Mouse (Mus musculus): ENCODE results near the gene Dph1. TPM values are rescaled to one million over a fixed set of nuclear protein-coding genes. Genes with fewer than 3 reads are reported as not detected.

Dph1 gene
- total and polyA plus RNA-seq, 2 experiments from 2014 or later: 20.2 to 72.1 TPM

DNA sequence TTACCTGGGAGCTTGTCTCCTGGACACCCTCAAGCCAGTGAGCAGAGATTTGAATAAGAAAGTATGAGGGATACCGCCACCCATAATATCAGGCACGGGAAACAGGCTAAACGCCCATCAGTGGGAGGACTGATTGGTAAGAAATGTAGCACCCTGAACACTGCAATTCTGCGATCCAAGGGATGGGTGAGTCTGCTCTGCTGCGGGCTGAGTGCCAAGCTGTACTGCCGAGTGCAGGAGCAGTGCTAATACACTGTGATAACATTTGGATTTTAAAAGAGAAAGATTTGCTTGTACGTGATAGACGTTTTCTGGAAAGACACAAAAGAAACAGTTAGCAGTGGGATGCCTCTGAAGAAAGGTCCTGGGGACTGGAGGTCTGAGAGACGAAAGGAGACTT is 29.1 kb upstream of the Dph1 start:
- 19% methylated on average over 9 of the region's 9 CpGs for WGBS
- no peaks in the 10 kb centered on the region for H3K27me3 ChIP-seq (ENCODE audit: control insufficient read depth, insufficient read depth, low read length)
- no peak overlapping the region for H3K4me3 ChIP-seq (ENCODE audit: low read depth, low read length)
- no peak overlapping the region for H3K27ac ChIP-seq (ENCODE audit: low read depth)
- no peak overlapping the region for H3K9ac ChIP-seq (replicated peaks; ENCODE audit: low read depth, low read length)
- ATAC-seq (ENCODE audit: insufficient read depth, low read depth) (no peak), DNase-seq (ENCODE audit: low spot score) (no peak)
- no peak overlapping the region for H3K4me2 ChIP-seq (ENCODE audit: low read depth, low read length)
- H3K4me1 ChIP-seq (ENCODE audit: control insufficient read depth, insufficient read depth): 0 out of 2 replicates have a peak, but pooled peaks cover 5% of the 10 kb centered on the region
- no peak for TF ChIP-seq CTCF (IDR thresholded peaks at IDR 0.05; ENCODE audit: low read depth)
- no peak for TF ChIP-seq EP300 (IDR thresholded peaks at IDR 0.05; ENCODE audit: low read depth)
- no peaks in the 10 kb centered on the region for H3K9me3 ChIP-seq (replicated peaks; ENCODE audit: control insufficient read depth, low read length)
- no peaks in the 10 kb centered on the region for H3K36me3 ChIP-seq (replicated peaks; ENCODE audit: control insufficient read depth, insufficient read depth, low read length)

- H3K9me3 ChIP-seq (replicated peaks; ENCODE audit: control insufficient read depth, low read length): no peaks in the 10 kb centered on the region
- DNase-seq (ENCODE audit: low spot score): no peak
- H3K27me3 ChIP-seq (ENCODE audit: control insufficient read depth, insufficient read depth, low read length): no peaks in the 10 kb centered on the region
- ATAC-seq (ENCODE audit: insufficient read depth, low read depth): no peak
- H3K4me1 ChIP-seq (ENCODE audit: control insufficient read depth, insufficient read depth): peaks cover 24% of the 10 kb centered on the region
- TF ChIP-seq EP300 (IDR thresholded peaks at IDR 0.05; ENCODE audit: low read depth) (no peak), CTCF (IDR thresholded peaks at IDR 0.05; ENCODE audit: low read depth) (no peak)
- 35% methylated on average over 13 of the region's 13 CpGs for WGBS
- peak overlapping the region; percentile 61 for H3K4me2 ChIP-seq (ENCODE audit: low read depth, low read length)
- peak overlapping the region; percentile 32 for H3K4me3 ChIP-seq (ENCODE audit: low read depth, low read length)
- peak overlapping the region; percentile 85 for H3K27ac ChIP-seq (ENCODE audit: low read depth)
- H3K36me3 ChIP-seq (replicated peaks; ENCODE audit: control insufficient read depth, insufficient read depth, low read length): no peaks in the 10 kb centered on the region
- peak overlapping the region; percentile 51 for H3K9ac ChIP-seq (replicated peaks; ENCODE audit: low read depth, low read length)
These were observed 23.3 kb upstream of the Dph1 start for GRCm38 (mm10) chr11:75214081-75214950.

- TF ChIP-seq EP300 (IDR thresholded peaks at IDR 0.05; ENCODE audit: low read depth) (no peak), CTCF (IDR thresholded peaks at IDR 0.05; ENCODE audit: low read depth) (no peak)
- Histone ChIP-seq H3K27me3 (ENCODE audit: control insufficient read depth, insufficient read depth, low read length) (no peaks in the 10 kb centered on the region), H3K4me1 (ENCODE audit: control insufficient read depth, insufficient read depth) (peaks cover 27% of the 10 kb centered on the region), H3K4me3 (ENCODE audit: low read depth, low read length) (peak overlapping the region; percentile 32), H3K9ac (replicated peaks; ENCODE audit: low read depth, low read length) (peak overlapping the region; percentile 51), H3K4me2 (ENCODE audit: low read depth, low read length) (peak overlapping the region; percentile 61), H3K27ac (ENCODE audit: low read depth) (peak overlapping the region; percentile 85), H3K36me3 (replicated peaks; ENCODE audit: control insufficient read depth, insufficient read depth, low read length) (no peaks in the 10 kb centered on the region), H3K9me3 (replicated peaks; ENCODE audit: control insufficient read depth, low read length) (no peaks in the 10 kb centered on the region)
- DNase-seq (ENCODE audit: low spot score): peak; percentile 38
- 6% methylated on average over 32 of the region's 35 CpGs for WGBS
- peak; percentile 14; the same call in 1 of the 2 replicates for ATAC-seq (ENCODE audit: insufficient read depth, low read depth)
These were observed 22.5 kb upstream of the Dph1 start for GRCm38 (mm10) chr11:75213372-75214080.

DNA sequence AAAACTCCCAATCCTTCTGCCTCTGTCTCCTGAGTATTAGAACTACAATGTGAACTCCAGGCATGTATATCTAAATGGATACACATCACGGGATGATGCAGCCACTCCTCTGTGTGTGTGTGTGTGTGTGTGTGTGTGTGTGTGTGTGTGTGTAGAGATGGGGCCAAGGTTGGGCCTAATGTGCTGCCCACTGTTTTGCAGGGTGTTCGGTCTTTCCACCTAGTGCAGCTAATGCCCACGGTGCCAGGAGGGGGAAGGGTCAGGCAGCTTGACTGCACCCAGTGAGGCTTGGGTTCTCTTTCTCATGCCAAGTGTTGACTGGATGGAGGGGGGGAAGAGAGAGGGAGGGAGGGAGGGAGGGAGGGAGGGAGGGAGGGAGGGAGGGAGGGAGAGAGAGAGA is 21.8 kb upstream of the Dph1 start:
- TF ChIP-seq EP300 (IDR thresholded peaks at IDR 0.05; ENCODE audit: low read depth) (no peak), CTCF (IDR thresholded peaks at IDR 0.05; ENCODE audit: low read depth) (no peak)
- no peaks in the 10 kb centered on the region for H3K36me3 ChIP-seq (replicated peaks; ENCODE audit: control insufficient read depth, insufficient read depth, low read length)
- H3K4me2 ChIP-seq (ENCODE audit: low read depth, low read length): peak overlapping the region; percentile 22; the same call in 1 of the 2 replicates
- peak; percentile 28; the same call in 1 of the 2 replicates for ATAC-seq (ENCODE audit: insufficient read depth, low read depth)
- no peak overlapping the region for H3K9ac ChIP-seq (replicated peaks; ENCODE audit: low read depth, low read length)
- peaks cover 27% of the 10 kb centered on the region for H3K4me1 ChIP-seq (ENCODE audit: control insufficient read depth, insufficient read depth)
- H3K9me3 ChIP-seq (replicated peaks; ENCODE audit: control insufficient read depth, low read length): no peaks in the 10 kb centered on the region
- 35% methylated on average over 3 of the region's 3 CpGs for WGBS
- H3K27ac ChIP-seq (ENCODE audit: low read depth): peak overlapping the region; percentile 89
- no peak overlapping the region for H3K4me3 ChIP-seq (ENCODE audit: low read depth, low read length)
- no peaks in the 10 kb centered on the region for H3K27me3 ChIP-seq (ENCODE audit: control insufficient read depth, insufficient read depth, low read length)
- no peak for DNase-seq (ENCODE audit: low spot score)

- Histone ChIP-seq H3K9me3 (replicated peaks; ENCODE audit: control insufficient read depth, low read length) (no peaks in the 10 kb centered on the region), H3K4me2 (ENCODE audit: low read depth, low read length) (peak overlapping the region; percentile 22; the same call in 1 of the 2 replicates), H3K36me3 (replicated peaks; ENCODE audit: control insufficient read depth, insufficient read depth, low read length) (no peaks in the 10 kb centered on the region), H3K4me3 (ENCODE audit: low read depth, low read length) (no peak overlapping the region), H3K27me3 (ENCODE audit: control insufficient read depth, insufficient read depth, low read length) (no peaks in the 10 kb centered on the region), H3K4me1 (ENCODE audit: control insufficient read depth, insufficient read depth) (peaks cover 27% of the 10 kb centered on the region), H3K9ac (replicated peaks; ENCODE audit: low read depth, low read length) (no peak overlapping the region), H3K27ac (ENCODE audit: low read depth) (peak overlapping the region; percentile 89)
- 29% methylated on average over 8 of the region's 8 CpGs for WGBS
- no peak for TF ChIP-seq EP300 (IDR thresholded peaks at IDR 0.05; ENCODE audit: low read depth)
- TF ChIP-seq CTCF (IDR thresholded peaks at IDR 0.05; ENCODE audit: low read depth): no peak
- peak; percentile 79 for ATAC-seq (ENCODE audit: insufficient read depth, low read depth)
- DNase-seq (ENCODE audit: low spot score): peak; percentile 84
These were observed 21.1 kb upstream of the Dph1 start for GRCm38 (mm10) chr11:75212031-75212667.

Measured in heart, postnatal 0 days (tissue).